In genomic region chr6:48745490-48745889, GRCm38 (mm10) we compare ENCODE assay signal across 15 mouse cellular contexts. TPM values are rescaled to one million over a fixed set of nuclear protein-coding genes. Genes with fewer than 3 reads are reported as not detected.
A peak's percentile ranks its signal among the peaks of the same experiment; 100 is the strongest.
DNase-seq lines count a peak whose midpoint lies in the region; ATAC-seq and TF ChIP-seq lines count a peak whose summit lies in the region.
"Had no signal": no experiment of that assay in that cellular context is flagged by ENCODE, and none has a peak within 500 bp of the region (broad histone marks: within the 10 kb centered on the region; RNA-seq: fewer than 3 reads in every experiment).

No protein-coding gene starts in this region.

- no peak for TF ChIP-seq CTCF in gastrocnemius, adult 2 months (IDR thresholded peaks at IDR 0.05)
- TF ChIP-seq CTCF in bone marrow, adult 2 months (IDR thresholded peaks at IDR 0.05; ENCODE audit: control insufficient read depth, insufficient read depth, low read length), result no peak
- TF ChIP-seq CTCF in liver, postnatal 0 days (IDR thresholded peaks at IDR 0.05; ENCODE audit: low read depth), result no peak
- TF ChIP-seq CTCF in left cerebral cortex, adult 2 months (IDR thresholded peaks at IDR 0.05), result no peak

- TF ChIP-seq EP300 in liver, postnatal 0 days (IDR thresholded peaks at IDR 0.05; ENCODE audit: low read depth), result no peak

- peak overlapping the region; percentile 83 for H3K27ac ChIP-seq in gastrocnemius, adult 2 months
- H3K27ac ChIP-seq in kidney, embryonic 16.5 days (ENCODE audit: low read length), result peak overlapping the region; percentile 87
- H3K27ac ChIP-seq in bone marrow, adult 2 months (ENCODE audit: control insufficient read depth, insufficient read depth, low read depth, low read length, poor library complexity), result peak overlapping the region; percentile 91
- H3K27ac ChIP-seq in liver, postnatal 0 days (ENCODE audit: low read depth), result peak overlapping the region; percentile 68
- no peak overlapping the region for H3K27ac ChIP-seq in left cerebral cortex, adult 2 months
- H3K27ac ChIP-seq: forebrain, embryonic 13.5 days had no signal

- H3K36me3 ChIP-seq in kidney, embryonic 16.5 days (ENCODE audit: insufficient read depth, low read length), result no peaks in the 10 kb centered on the region
- no peaks in the 10 kb centered on the region for H3K36me3 ChIP-seq in liver, postnatal 0 days (replicated peaks; ENCODE audit: insufficient read depth, low read length)

- H3K4me1 ChIP-seq in kidney, embryonic 16.5 days (ENCODE audit: insufficient read depth, low read length), result peaks cover 17% of the 10 kb centered on the region
- H3K4me1 ChIP-seq in bone marrow, adult 2 months (ENCODE audit: control insufficient read depth, insufficient read depth, low read length), result peaks cover 3% of the 10 kb centered on the region
- peaks cover 19% of the 10 kb centered on the region for H3K4me1 ChIP-seq in liver, postnatal 0 days (ENCODE audit: insufficient read depth)

- H3K27me3 ChIP-seq in kidney, embryonic 16.5 days (ENCODE audit: insufficient read depth, low read length), result peaks cover 11% of the 10 kb centered on the region
- H3K27me3 ChIP-seq in liver, postnatal 0 days (ENCODE audit: insufficient read depth, low read length), result no peaks in the 10 kb centered on the region

- H3K9ac ChIP-seq in kidney, embryonic 16.5 days (replicated peaks; ENCODE audit: low read length), result peak overlapping the region; percentile 22; the same call in 1 of the 2 replicates
- H3K9ac ChIP-seq in liver, postnatal 0 days (replicated peaks), result no peak overlapping the region
- H3K9ac ChIP-seq: forebrain, embryonic 13.5 days had no signal

- intact Hi-C loops in gastrocnemius, adult 2 months (cut with DNase I), result loop anchor here (5.0 to 10.0 kb wide), 2 partner anchors 43 to 61 kb away; partner anchors contain the start of gene Gimap4
- intact Hi-C loops in gastrocnemius, postnatal 14 days (cut with DNase I; ENCODE audit: low total_unique reads), result no loop called here
- intact Hi-C loops in left cerebral cortex, adult 2 months (cut with DNase I), result no loop called here

- DNase-seq in gastrocnemius, adult 2 months, result no peak
- DNase-seq in gastrocnemius, postnatal 14 days, result no peak
- no peak for DNase-seq in kidney, postnatal 36 days
- DNase-seq in liver, postnatal 0 days, result no peak
- no peak for DNase-seq in cerebellum, postnatal 25 days
- no peak for DNase-seq in left cerebral cortex, adult 2 months (ENCODE audit: extremely low spot score in 1 of 2, low spot score in 2 of 2)
- DNase-seq: cerebellum, adult 9-11 months had no signal

- TF ChIP-seq POLR2A in bone marrow, adult 2 months (IDR thresholded peaks at IDR 0.05; ENCODE audit: borderline replicate concordance, control insufficient read depth, low read depth, low read length), result no peak

- 68% methylated on average over 2 of the region's 2 CpGs for WGBS in kidney, embryonic 16.5 days
- 4% methylated on average over 2 of the region's 2 CpGs for WGBS in bone marrow, adult 2 months
- WGBS in liver, postnatal 0 days (ENCODE audit: insufficient replicate concordance), result 22% methylated on average over 2 of the region's 2 CpGs

- H3K4me3 ChIP-seq in gastrocnemius, adult 2 months, result peak overlapping the region; percentile 70
- H3K4me3 ChIP-seq in kidney, embryonic 16.5 days (ENCODE audit: low read length), result 0 out of 2 replicates have a peak overlapping the region, but pooled peaks have one; percentile 8
- H3K4me3 ChIP-seq in bone marrow, adult 2 months (replicated peaks; ENCODE audit: control insufficient read depth, low read depth, low read length), result peak overlapping the region; percentile 22
- no peak overlapping the region for H3K4me3 ChIP-seq in liver, postnatal 0 days (ENCODE audit: low read depth, low read length)
- H3K4me3 ChIP-seq in left cerebral cortex, adult 2 months, result no peak overlapping the region
- H3K4me3 ChIP-seq: forebrain, embryonic 13.5 days had no signal

- H3K9me3 ChIP-seq in kidney, embryonic 16.5 days (ENCODE audit: low read length), result no peaks in the 10 kb centered on the region
- H3K9me3 ChIP-seq in liver, postnatal 0 days (ENCODE audit: low read length), result no peaks in the 10 kb centered on the region
- H3K9me3 ChIP-seq: forebrain, embryonic 13.5 days had no signal

- peak overlapping the region; percentile 31 for H3K4me2 ChIP-seq in kidney, embryonic 16.5 days (replicated peaks; ENCODE audit: low read depth, low read length)
- H3K4me2 ChIP-seq in liver, postnatal 0 days (ENCODE audit: low read depth, low read length), result no peak overlapping the region

- no peak for ATAC-seq in kidney, embryonic 16.5 days (ENCODE audit: low FRiP score, low TSS enrichment)
- no peak for ATAC-seq in liver, postnatal 0 days
- ATAC-seq: forebrain, embryonic 13.5 days had no signal

RNA-seq across cellular contexts. Expression of gene Gimap5, which starts 0.5 kb away (rescaled TPM):
- total RNA-seq in gastrocnemius, adult 2 months (2021), result 1 to 10 TPM; 1.5 to 1.6 TPM
- total RNA-seq in gastrocnemius, postnatal 14 days (2021), result 1 to 10 TPM; 3.6 to 4.5 TPM
- 18.0 and 19.9 TPM in 2 replicates for polyA plus RNA-seq in kidney, embryonic 16.5 days (2015; fragmentation: Nextera tagmentation; extraction: Ambion mirVana)
- polyA plus RNA-seq in bone marrow, adult 2 months (2011; ENCODE audit: insufficient read depth, insufficient read length, low replicate concordance, missing spikeins), result 4.7 and 7.9 TPM in 2 replicates
- 4.7 and 5.9 TPM in 2 replicates for polyA plus RNA-seq in liver, postnatal 0 days (2015; fragmentation: Nextera tagmentation; extraction: Ambion mirVana)
- total RNA-seq in left cerebral cortex, adult 2 months (2021), result 1 to 10 TPM in 1 of 2 experiments, under 1 TPM in 1; 0.81 to 2.1 TPM

RNA-seq across cellular contexts. Expression of gene Gimap1, which starts 6.6 kb away (rescaled TPM):
- 1 to 10 TPM; 2.2 to 2.3 TPM for total RNA-seq in gastrocnemius, adult 2 months (2021)
- 1 to 10 TPM; 5.7 to 6.4 TPM for total RNA-seq in gastrocnemius, postnatal 14 days (2021)
- 39.5 and 43.2 TPM in 2 replicates for polyA plus RNA-seq in kidney, embryonic 16.5 days (2015; fragmentation: Nextera tagmentation; extraction: Ambion mirVana)
- polyA plus RNA-seq in bone marrow, adult 2 months (2011; ENCODE audit: insufficient read depth, insufficient read length, low replicate concordance, missing spikeins), result 19.3 and 26.4 TPM in 2 replicates
- polyA plus RNA-seq in liver, postnatal 0 days (2015; fragmentation: Nextera tagmentation; extraction: Ambion mirVana), result 9.2 and 10.0 TPM in 2 replicates
- 1 to 10 TPM; 1.5 to 3.9 TPM for total RNA-seq in left cerebral cortex, adult 2 months (2021)

RNA-seq across cellular contexts. Expression of gene Gimap3, which starts 25.2 kb away (rescaled TPM):
- not detected for total RNA-seq in gastrocnemius, adult 2 months (2021)
- under 1 TPM in 1 of 2 experiments, not detected in 1; 0.22 TPM for total RNA-seq in gastrocnemius, postnatal 14 days (2021)
- 0.19 TPM in 1 of 2 replicates, not detected in the other for polyA plus RNA-seq in kidney, embryonic 16.5 days (2015; fragmentation: Nextera tagmentation; extraction: Ambion mirVana)
- 15.3 and 36.7 TPM in 2 replicates for polyA plus RNA-seq in bone marrow, adult 2 months (2011; ENCODE audit: insufficient read depth, insufficient read length, low replicate concordance, missing spikeins)
- 0.75 and 0.82 TPM in 2 replicates for polyA plus RNA-seq in liver, postnatal 0 days (2015; fragmentation: Nextera tagmentation; extraction: Ambion mirVana)
- total RNA-seq in left cerebral cortex, adult 2 months (2021), result not detected
- total RNA-seq: layer of hippocampus, postnatal 10 days had no signal
- polyA plus RNA-seq: brain, embryonic 14.5 days; embryonic facial prominence, embryonic 11.5 days; forebrain, embryonic 13.5 days; limb, embryonic 11.5 days had no signal

RNA-seq across cellular contexts. Expression of gene Gimap7, which starts 27.1 kb away (rescaled TPM):
- not detected for total RNA-seq in gastrocnemius, adult 2 months (2021)
- total RNA-seq in gastrocnemius, postnatal 14 days (2021), result not detected
- polyA plus RNA-seq in kidney, embryonic 16.5 days (2015; fragmentation: Nextera tagmentation; extraction: Ambion mirVana), result not detected in 2 replicates
- 3.6 and 5.2 TPM in 2 replicates for polyA plus RNA-seq in bone marrow, adult 2 months (2011; ENCODE audit: insufficient read depth, insufficient read length, low replicate concordance, missing spikeins)
- 0.59 and 0.65 TPM in 2 replicates for polyA plus RNA-seq in liver, postnatal 0 days (2015; fragmentation: Nextera tagmentation; extraction: Ambion mirVana)
- not detected for total RNA-seq in left cerebral cortex, adult 2 months (2021)
- total RNA-seq: gastrocnemius, postnatal 25 days; layer of hippocampus, postnatal 10 days had no signal
- polyA plus RNA-seq: brain, embryonic 14.5 days; embryonic facial prominence, embryonic 11.5 days; forebrain, embryonic 13.5 days; limb, embryonic 11.5 days had no signal

RNA-seq across cellular contexts. Expression of gene Gm28053, which starts 27.1 kb away (rescaled TPM):
- total RNA-seq in gastrocnemius, adult 2 months (2021), result under 1 TPM in 1 of 2 experiments, not detected in 1; 0.84 TPM
- 1 to 10 TPM; 1.8 to 4.3 TPM for total RNA-seq in gastrocnemius, postnatal 14 days (2021)
- 1.4 and 2.4 TPM in 2 replicates for polyA plus RNA-seq in kidney, embryonic 16.5 days (2015; fragmentation: Nextera tagmentation; extraction: Ambion mirVana)
- polyA plus RNA-seq in bone marrow, adult 2 months (2011; ENCODE audit: insufficient read depth, insufficient read length, low replicate concordance, missing spikeins), result 15.2 TPM in 1 of 2 replicates, not detected in the other
- 1.1 TPM in 1 of 2 replicates, not detected in the other for polyA plus RNA-seq in liver, postnatal 0 days (2015; fragmentation: Nextera tagmentation; extraction: Ambion mirVana)
- 1 to 10 TPM in 1 of 2 experiments, not detected in 1; 1.9 TPM for total RNA-seq in left cerebral cortex, adult 2 months (2021)
- total RNA-seq: gastrocnemius, postnatal 25 days; layer of hippocampus, postnatal 10 days had no signal
- polyA plus RNA-seq: embryonic facial prominence, embryonic 11.5 days; limb, embryonic 11.5 days had no signal

Comparison
In these comparisons a context has a peak if more than half of its experiments do, and no peak if none do; other contexts are left out.
1. H3K4me3 ChIP-seq: peak in gastrocnemius, adult 2 months (single experiment), kidney, embryonic 16.5 days (single experiment) and bone marrow, adult 2 months (single experiment); none in liver, postnatal 0 days (single experiment) and left cerebral cortex, adult 2 months (single experiment).